Mouse (Mus musculus): ENCODE measurements around the gene Tpte. TPM values are rescaled to one million over a fixed set of nuclear protein-coding genes. Genes with fewer than 3 reads are reported as not detected.

Gene Tpte
- polyA plus RNA-seq (2016; fragmentation: Nextera tagmentation; extraction: Ambion mirVana) = not detected in 2 replicates

- peaks cover 8% of the 10 kb centered on the region; the same call in 1 of the 2 replicates for H3K4me1 ChIP-seq
- H3K36me3 ChIP-seq (replicated peaks) = no peaks in the 10 kb centered on the region
- no peak within 1 kb of the TSS for H3K4me3 ChIP-seq
- no peak within 1 kb of the TSS for H3K27ac ChIP-seq (replicated peaks)
- no peaks in the 10 kb centered on the region for H3K27me3 ChIP-seq (replicated peaks; ENCODE audit: low read depth, poor library complexity, severe bottlenecking)
- H3K9me3 ChIP-seq = no peaks in the 10 kb centered on the region
- DNase-seq (ENCODE audit: low spot score) = no peak
- 62% methylated on average over 2 of the region's 2 CpGs for WGBS
Observed at GRCm38 (mm10) chr8:22282999-22283491, at the start of gene Tpte. Gene Tpte (plus strand): TSS chr8:22283441.

DNA sequence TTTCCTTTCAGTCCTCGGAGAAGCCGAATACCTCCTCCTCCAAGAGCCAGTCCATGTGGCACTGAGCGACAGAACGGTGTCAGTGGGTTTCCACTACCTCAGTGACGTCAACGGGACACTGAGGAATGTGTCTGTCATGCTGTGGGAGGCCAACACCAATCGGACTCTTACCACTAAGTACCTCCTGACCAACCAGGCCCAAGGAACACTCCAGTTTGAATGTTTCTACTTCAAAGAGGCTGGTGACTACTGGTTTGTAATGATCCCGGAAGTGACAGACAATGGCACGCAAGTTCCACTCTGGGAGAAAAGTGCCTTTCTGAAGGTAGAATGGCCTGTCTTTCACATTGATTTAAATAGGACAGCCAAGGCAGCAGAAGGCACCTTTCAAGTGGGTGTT lies 40.3 kb upstream of the Tpte start:
- no peak overlapping the region for H3K27ac ChIP-seq (replicated peaks)
- 92% methylated on average over 9 of the region's 9 CpGs for WGBS
- no peak overlapping the region for H3K4me3 ChIP-seq
- no peaks in the 10 kb centered on the region for H3K36me3 ChIP-seq (replicated peaks)
- DNase-seq (ENCODE audit: low spot score) = no peak
- H3K27me3 ChIP-seq (replicated peaks; ENCODE audit: low read depth, poor library complexity, severe bottlenecking) = no peaks in the 10 kb centered on the region
- no peaks in the 10 kb centered on the region for H3K4me1 ChIP-seq
- H3K9me3 ChIP-seq = no peaks in the 10 kb centered on the region

DNA sequence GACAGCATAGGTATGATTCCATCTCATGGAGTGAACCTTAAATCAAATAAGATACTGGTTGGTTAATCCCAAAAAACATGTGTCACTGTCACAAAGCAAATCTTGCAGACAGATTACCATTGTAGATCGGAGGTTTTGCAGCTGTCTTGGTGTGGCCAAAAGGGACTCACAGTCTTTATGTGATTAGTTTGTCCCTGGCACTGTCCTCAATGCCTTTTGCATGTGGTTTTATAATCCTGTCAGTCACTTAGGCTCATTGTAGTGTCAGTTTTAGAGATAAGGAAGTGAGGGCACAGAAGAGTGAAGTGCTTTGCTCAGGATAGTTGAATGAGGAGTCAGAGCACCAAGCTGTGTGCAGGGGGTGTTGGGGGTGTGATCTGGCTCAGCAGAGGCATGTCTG lies 37.6 kb upstream of the Tpte start:
- Histone ChIP-seq H3K9me3 (no peaks in the 10 kb centered on the region), H3K27me3 (replicated peaks; ENCODE audit: low read depth, poor library complexity, severe bottlenecking) (no peaks in the 10 kb centered on the region), H3K27ac (replicated peaks) (no peak overlapping the region), H3K4me3 (no peak overlapping the region), H3K36me3 (replicated peaks) (no peaks in the 10 kb centered on the region), H3K4me1 (no peaks in the 10 kb centered on the region)
- 85% methylated on average over 1 of the region's 1 CpGs for WGBS
- DNase-seq (ENCODE audit: low spot score) = no peak

- DNase-seq (ENCODE audit: low spot score) = no peak
- no peaks in the 10 kb centered on the region for H3K4me1 ChIP-seq
- H3K27ac ChIP-seq (replicated peaks) = no peak overlapping the region
- no peaks in the 10 kb centered on the region for H3K27me3 ChIP-seq (replicated peaks; ENCODE audit: low read depth, poor library complexity, severe bottlenecking)
- 64% methylated on average over 12 of the region's 12 CpGs for WGBS
- no peaks in the 10 kb centered on the region for H3K36me3 ChIP-seq (replicated peaks)
- no peak overlapping the region for H3K4me3 ChIP-seq
- no peaks in the 10 kb centered on the region for H3K9me3 ChIP-seq
Observed at GRCm38 (mm10) chr8:22247956-22248355, 35.3 kb upstream of the Tpte start.

GRCm38 (mm10) chr8:22249080-22249479 lies 34.2 kb upstream of the Tpte start:
- Histone ChIP-seq H3K27me3 (replicated peaks; ENCODE audit: low read depth, poor library complexity, severe bottlenecking) (no peaks in the 10 kb centered on the region), H3K4me1 (no peaks in the 10 kb centered on the region), H3K36me3 (replicated peaks) (no peaks in the 10 kb centered on the region), H3K4me3 (no peak overlapping the region), H3K9me3 (no peaks in the 10 kb centered on the region), H3K27ac (replicated peaks) (no peak overlapping the region)
- DNase-seq (ENCODE audit: low spot score) = no peak
- 88% methylated on average over 9 of the region's 9 CpGs for WGBS

DNA sequence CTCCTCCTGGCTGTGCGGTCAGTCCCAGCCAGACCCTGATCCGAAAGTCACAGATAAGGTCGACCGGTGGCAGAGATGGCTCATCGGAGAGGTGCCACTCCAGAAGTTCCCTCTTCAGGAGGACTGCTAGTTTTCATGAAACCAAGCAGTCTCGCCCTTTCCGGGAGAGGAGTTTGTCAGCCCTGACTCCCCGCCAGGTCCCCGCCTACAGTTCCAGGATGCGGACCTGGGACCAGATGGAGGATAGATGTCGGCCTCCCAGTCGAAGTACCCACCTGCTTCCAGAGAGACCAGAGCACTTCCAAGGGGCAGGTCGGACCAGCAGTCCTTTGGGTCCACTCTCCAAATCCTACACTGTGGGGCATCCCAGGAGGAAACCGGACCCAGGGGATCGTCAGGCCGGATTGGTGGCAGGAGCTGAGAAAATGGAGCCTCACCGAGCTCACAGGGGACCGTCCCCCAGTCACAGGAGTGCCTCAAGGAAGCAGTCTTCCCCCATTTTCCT lies 24.2 kb upstream of the Tpte start:
- 85% methylated on average over 18 of the region's 18 CpGs for WGBS
- Histone ChIP-seq H3K27me3 (replicated peaks; ENCODE audit: low read depth, poor library complexity, severe bottlenecking) (no peaks in the 10 kb centered on the region), H3K9me3 (no peaks in the 10 kb centered on the region; the same call in 1 of the 2 replicates), H3K4me3 (no peak overlapping the region), H3K27ac (replicated peaks) (no peak overlapping the region), H3K4me1 (no peaks in the 10 kb centered on the region), H3K36me3 (replicated peaks) (peaks cover 8% of the 10 kb centered on the region)
- no peak for DNase-seq (ENCODE audit: low spot score)

DNA sequence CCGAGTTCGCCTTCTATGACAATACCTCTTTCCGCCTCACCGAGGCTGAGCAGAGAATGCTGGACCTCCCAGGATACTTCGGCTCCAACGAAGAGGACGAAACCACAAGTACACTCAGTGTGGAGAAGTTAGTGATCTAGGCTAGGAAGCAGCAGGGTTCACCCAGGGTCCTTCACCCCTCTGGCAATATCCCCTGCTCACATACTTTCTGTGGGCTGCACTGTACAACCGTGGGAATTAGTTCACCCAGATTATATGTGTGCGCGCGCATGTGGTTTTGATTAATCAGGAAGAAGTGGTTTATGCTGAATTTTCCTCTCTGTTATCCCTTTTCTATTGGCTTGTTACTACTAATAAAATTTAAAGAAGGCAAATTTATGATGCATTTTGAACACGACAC lies 23.7 kb upstream of the Tpte start:
- Histone ChIP-seq H3K4me3 (no peak overlapping the region), H3K36me3 (replicated peaks) (peaks cover 8% of the 10 kb centered on the region), H3K9me3 (no peaks in the 10 kb centered on the region; the same call in 1 of the 2 replicates), H3K27ac (replicated peaks) (no peak overlapping the region), H3K4me1 (no peaks in the 10 kb centered on the region), H3K27me3 (replicated peaks; ENCODE audit: low read depth, poor library complexity, severe bottlenecking) (no peaks in the 10 kb centered on the region)
- DNase-seq (ENCODE audit: low spot score) = no peak
- WGBS = 77% methylated on average over 12 of the region's 12 CpGs

- Histone ChIP-seq H3K36me3 (replicated peaks) (peaks cover 8% of the 10 kb centered on the region), H3K4me1 (no peaks in the 10 kb centered on the region), H3K4me3 (no peak overlapping the region), H3K27ac (replicated peaks) (no peak overlapping the region), H3K27me3 (replicated peaks; ENCODE audit: low read depth, poor library complexity, severe bottlenecking) (no peaks in the 10 kb centered on the region), H3K9me3 (no peaks in the 10 kb centered on the region; the same call in 1 of the 2 replicates)
- 64% methylated on average over 9 of the region's 9 CpGs for WGBS
- DNase-seq (ENCODE audit: low spot score) = no peak
Observed at GRCm38 (mm10) chr8:22260091-22260722, 23.0 kb upstream of the Tpte start.

GRCm38 (mm10) chr8:22262267-22262666 lies 21.0 kb upstream of the Tpte start:
- no peaks in the 10 kb centered on the region for H3K27me3 ChIP-seq (replicated peaks; ENCODE audit: low read depth, poor library complexity, severe bottlenecking)
- H3K4me1 ChIP-seq = no peaks in the 10 kb centered on the region
- no peaks in the 10 kb centered on the region; the same call in 1 of the 2 replicates for H3K9me3 ChIP-seq
- no peak for DNase-seq (ENCODE audit: low spot score)
- WGBS = 87% methylated on average over 3 of the region's 3 CpGs
- no peak overlapping the region for H3K4me3 ChIP-seq
- H3K36me3 ChIP-seq (replicated peaks) = peaks cover 8% of the 10 kb centered on the region
- H3K27ac ChIP-seq (replicated peaks) = no peak overlapping the region

- H3K4me3 ChIP-seq = no peak overlapping the region
- DNase-seq (ENCODE audit: low spot score) = no peak
- WGBS = 72% methylated on average over 6 of the region's 6 CpGs
- no peaks in the 10 kb centered on the region for H3K27me3 ChIP-seq (replicated peaks; ENCODE audit: low read depth, poor library complexity, severe bottlenecking)
- H3K27ac ChIP-seq (replicated peaks) = no peak overlapping the region
- no peaks in the 10 kb centered on the region for H3K9me3 ChIP-seq
- H3K4me1 ChIP-seq = no peaks in the 10 kb centered on the region
- no peaks in the 10 kb centered on the region for H3K36me3 ChIP-seq (replicated peaks)
Observed at GRCm38 (mm10) chr8:22264292-22264691, 18.9 kb upstream of the Tpte start.

DNA sequence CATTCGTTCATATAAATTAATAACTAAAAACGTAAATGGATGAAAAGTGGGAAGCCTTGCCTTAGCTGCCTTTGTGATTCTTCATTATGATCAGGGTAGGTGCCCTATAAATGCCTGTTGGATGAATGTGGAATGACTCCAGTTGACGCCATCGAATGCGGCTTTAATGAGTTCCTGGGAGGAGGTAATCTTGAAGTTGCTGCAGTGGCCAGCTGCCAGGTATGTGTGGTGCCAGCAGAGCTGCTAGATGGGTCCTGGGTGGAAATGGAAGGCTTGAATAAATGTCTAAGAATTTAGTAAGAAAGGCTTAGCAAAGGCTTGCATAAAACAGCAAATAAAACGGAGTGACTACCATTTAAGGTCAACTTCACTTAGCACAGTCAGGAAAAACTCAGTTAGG lies 18.5 kb upstream of the Tpte start:
- Histone ChIP-seq H3K27me3 (replicated peaks; ENCODE audit: low read depth, poor library complexity, severe bottlenecking) (no peaks in the 10 kb centered on the region), H3K9me3 (no peaks in the 10 kb centered on the region), H3K27ac (replicated peaks) (no peak overlapping the region), H3K4me1 (no peaks in the 10 kb centered on the region), H3K36me3 (replicated peaks) (no peaks in the 10 kb centered on the region), H3K4me3 (no peak overlapping the region)
- DNase-seq (ENCODE audit: low spot score) = no peak
- WGBS = 91% methylated on average over 6 of the region's 6 CpGs

GRCm38 (mm10) chr8:22265194-22265593 lies 18.0 kb upstream of the Tpte start:
- no peaks in the 10 kb centered on the region for H3K36me3 ChIP-seq (replicated peaks)
- DNase-seq (ENCODE audit: low spot score) = no peak
- H3K4me3 ChIP-seq = no peak overlapping the region
- no peak overlapping the region for H3K27ac ChIP-seq (replicated peaks)
- no peaks in the 10 kb centered on the region for H3K27me3 ChIP-seq (replicated peaks; ENCODE audit: low read depth, poor library complexity, severe bottlenecking)
- H3K9me3 ChIP-seq = no peaks in the 10 kb centered on the region
- no peaks in the 10 kb centered on the region for H3K4me1 ChIP-seq
- 95% methylated on average over 1 of the region's 1 CpGs for WGBS

DNA sequence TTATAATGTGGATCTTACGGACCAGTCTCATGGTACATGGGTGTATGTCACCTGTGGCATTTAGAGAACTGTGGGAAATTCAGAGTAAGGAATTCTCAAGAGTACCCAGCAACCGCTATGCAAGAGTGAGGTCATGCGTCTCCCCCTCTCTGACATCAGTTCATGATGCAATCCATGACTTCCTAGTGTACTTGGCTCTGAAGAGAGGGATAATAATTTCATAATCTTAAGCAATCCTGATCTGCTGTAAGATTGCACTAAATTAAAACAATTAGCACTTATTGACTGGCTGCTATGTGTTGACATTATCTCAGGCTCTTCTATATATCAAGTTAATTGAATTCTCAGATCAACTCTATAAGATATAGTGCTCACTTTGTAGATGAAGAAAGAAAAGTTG lies 16.4 kb upstream of the Tpte start:
- no peaks in the 10 kb centered on the region for H3K36me3 ChIP-seq (replicated peaks)
- H3K4me3 ChIP-seq = no peak overlapping the region
- 92% methylated on average over 3 of the region's 3 CpGs for WGBS
- no peaks in the 10 kb centered on the region for H3K4me1 ChIP-seq
- no peak for DNase-seq (ENCODE audit: low spot score)
- no peak overlapping the region for H3K27ac ChIP-seq (replicated peaks)
- H3K27me3 ChIP-seq (replicated peaks; ENCODE audit: low read depth, poor library complexity, severe bottlenecking) = no peaks in the 10 kb centered on the region
- no peaks in the 10 kb centered on the region for H3K9me3 ChIP-seq
